Mouse (Mus musculus) heart, postnatal 0 days (tissue): ENCODE results near the gene Ubqln4.

Source experiments
- CTCF ChIP-seq: IDR thresholded peaks from 2 replicates; pipeline ENCODE4 v1.5.1; 2016; ENCODE audit warnings: antibody characterized with exemption, control low read depth, low read depth
- EP300 ChIP-seq: IDR thresholded peaks from 2 replicates; pipeline ENCODE4 v1.6.1; 2016; ENCODE audit warnings: antibody characterized with exemption, low read depth

- no peak for TF ChIP-seq CTCF
- TF ChIP-seq EP300 = no peak
Measured at GRCm38 (mm10) chr3:88535005-88535404, 18.6 kb upstream of the Ubqln4 start.
